Mouse (Mus musculus): Measurements from ENCODE around the gene Hbp1. TPM values are rescaled to one million over a fixed set of nuclear protein-coding genes. Genes with fewer than 3 reads are reported as not detected.
A peak's percentile ranks its signal among the peaks of the same experiment; 100 is the strongest.

Hbp1 gene
- polyA plus RNA-seq, 1 experiment from 2014 or later, result 58.8 TPM

DNA sequence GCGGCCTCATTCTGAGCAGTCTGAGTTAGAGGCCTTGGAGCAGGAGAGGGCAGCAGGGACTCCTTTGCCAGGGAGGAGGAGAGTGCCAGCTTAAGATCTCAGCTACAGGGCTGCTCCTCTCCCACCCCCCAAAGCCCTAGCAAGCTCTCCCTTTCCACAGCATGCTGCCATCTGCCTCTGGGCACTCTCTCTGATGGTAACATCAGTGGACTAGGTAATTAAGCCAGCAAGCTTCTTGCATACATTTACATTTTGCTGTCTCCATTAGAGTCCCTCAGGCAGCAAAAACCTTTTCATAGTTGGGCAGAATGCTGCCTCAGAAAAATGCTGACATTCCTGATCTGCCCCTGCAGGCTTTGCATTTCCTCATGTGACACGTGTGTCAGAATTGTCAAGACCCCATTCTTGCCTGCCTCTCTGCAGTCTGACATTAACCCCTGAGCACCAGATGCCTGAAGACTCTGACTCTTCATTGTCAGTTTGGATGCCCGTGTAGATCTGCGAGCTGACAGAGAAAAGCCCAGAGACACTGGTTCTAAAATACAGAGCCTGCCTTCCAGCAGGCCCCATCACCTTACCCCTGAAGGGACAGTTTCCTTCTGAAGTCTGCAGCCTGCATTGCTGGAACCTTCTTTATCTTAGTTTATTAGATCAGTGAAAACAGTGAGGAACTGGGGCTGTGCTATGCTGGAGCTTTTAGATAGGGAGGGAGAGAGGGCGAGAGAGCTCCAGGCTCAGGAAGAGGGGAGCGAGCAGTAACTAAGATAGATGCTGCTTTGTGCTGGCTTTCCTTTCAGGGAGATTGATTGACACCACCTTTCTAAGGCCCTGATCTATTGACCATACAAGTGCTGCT, 44.4 kb downstream of the Hbp1 start:
- 38% methylated on average over 6 of the region's 6 CpGs for WGBS (ENCODE audit: insufficient replicate concordance)
- ATAC-seq (ENCODE audit: low read depth), result peak; percentile 35; the same call in 1 of the 2 replicates
- H3K9ac ChIP-seq (ENCODE audit: low read depth, low read length), result no peak overlapping the region
- no peak overlapping the region for H3K27ac ChIP-seq (ENCODE audit: low read length)
- H3K9me3 ChIP-seq (replicated peaks; ENCODE audit: control insufficient read depth, low read length), result no peaks in the 10 kb centered on the region
- no peaks in the 10 kb centered on the region for H3K27me3 ChIP-seq (ENCODE audit: control insufficient read depth, insufficient read depth, low read depth, low read length)
- no peaks in the 10 kb centered on the region for H3K36me3 ChIP-seq (ENCODE audit: control insufficient read depth, insufficient read depth)
- no peak overlapping the region for H3K4me2 ChIP-seq (ENCODE audit: low read depth, low read length)
- peaks cover 3% of the 10 kb centered on the region; the same call in 1 of the 2 replicates for H3K4me1 ChIP-seq (ENCODE audit: control insufficient read depth, low read depth, low read length)
- no peak overlapping the region for H3K4me3 ChIP-seq (ENCODE audit: low read depth, low read length)

DNA sequence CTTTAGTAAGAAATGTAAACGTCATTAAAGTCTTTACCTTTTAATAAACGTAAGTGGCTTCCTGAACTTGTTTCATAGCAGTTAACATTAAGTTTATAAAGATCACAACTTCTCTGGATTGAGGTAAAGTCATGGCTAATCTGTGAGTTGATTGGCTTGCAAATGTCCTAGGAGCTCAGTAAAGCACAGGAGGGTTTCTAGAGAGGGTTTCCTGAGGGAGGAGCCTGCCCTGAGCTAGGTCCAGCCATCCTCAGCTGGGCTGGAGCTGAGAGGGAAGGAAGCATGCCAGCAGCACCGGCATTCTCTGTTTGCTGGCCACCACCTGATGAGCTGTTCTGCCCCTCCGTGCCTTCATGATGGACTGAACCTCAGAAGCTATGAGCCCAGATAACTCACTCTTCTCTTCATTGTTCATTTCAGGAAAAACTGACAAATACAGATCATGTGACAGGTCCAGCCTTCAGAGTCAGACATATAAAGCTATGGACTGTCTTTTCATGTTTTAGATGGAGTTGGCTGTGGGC, 49.9 kb downstream of the Hbp1 start:
- Histone ChIP-seq H3K9ac (ENCODE audit: low read depth, low read length) (no peak overlapping the region), H3K4me3 (ENCODE audit: low read depth, low read length) (no peak overlapping the region), H3K4me2 (ENCODE audit: low read depth, low read length) (no peak overlapping the region), H3K27ac (ENCODE audit: low read length) (no peak overlapping the region), H3K9me3 (replicated peaks; ENCODE audit: control insufficient read depth, low read length) (no peaks in the 10 kb centered on the region), H3K4me1 (ENCODE audit: control insufficient read depth, low read depth, low read length) (no peaks in the 10 kb centered on the region), H3K27me3 (ENCODE audit: control insufficient read depth, insufficient read depth, low read depth, low read length) (no peaks in the 10 kb centered on the region), H3K36me3 (ENCODE audit: control insufficient read depth, insufficient read depth) (no peaks in the 10 kb centered on the region)
- ATAC-seq (ENCODE audit: low read depth), result no peak
- 69% methylated on average over 4 of the region's 4 CpGs for WGBS (ENCODE audit: insufficient replicate concordance)

DNA sequence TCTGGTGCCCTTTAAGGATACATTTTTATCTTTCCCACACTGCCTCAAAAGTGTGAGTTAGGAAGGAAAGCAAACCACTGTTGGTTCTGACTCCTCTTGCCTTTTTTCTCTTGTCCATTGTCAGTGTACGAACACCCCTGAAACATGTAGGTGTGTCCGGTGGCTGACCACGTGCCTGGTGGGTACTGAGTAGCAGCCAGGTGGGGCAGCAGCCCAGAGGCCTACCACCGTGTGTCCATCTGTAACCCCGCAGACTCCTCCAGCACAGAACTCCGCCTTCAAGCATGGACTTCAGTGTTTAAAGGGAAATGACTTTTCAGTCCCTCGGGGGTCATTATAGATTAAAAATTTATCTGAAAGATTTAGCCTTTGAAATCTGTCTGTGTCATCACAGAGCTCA, 52.9 kb downstream of the Hbp1 start:
- WGBS (ENCODE audit: insufficient replicate concordance), result 74% methylated on average over 7 of the region's 7 CpGs
- no peak overlapping the region for H3K9ac ChIP-seq (ENCODE audit: low read depth, low read length)
- no peak for ATAC-seq (ENCODE audit: low read depth)
- no peaks in the 10 kb centered on the region for H3K9me3 ChIP-seq (replicated peaks; ENCODE audit: control insufficient read depth, low read length)
- H3K27ac ChIP-seq (ENCODE audit: low read length), result no peak overlapping the region
- H3K4me1 ChIP-seq (ENCODE audit: control insufficient read depth, low read depth, low read length), result no peaks in the 10 kb centered on the region
- H3K4me3 ChIP-seq (ENCODE audit: low read depth, low read length), result no peak overlapping the region
- no peak overlapping the region for H3K4me2 ChIP-seq (ENCODE audit: low read depth, low read length)
- H3K27me3 ChIP-seq (ENCODE audit: control insufficient read depth, insufficient read depth, low read depth, low read length), result no peaks in the 10 kb centered on the region
- no peaks in the 10 kb centered on the region for H3K36me3 ChIP-seq (ENCODE audit: control insufficient read depth, insufficient read depth)

DNA sequence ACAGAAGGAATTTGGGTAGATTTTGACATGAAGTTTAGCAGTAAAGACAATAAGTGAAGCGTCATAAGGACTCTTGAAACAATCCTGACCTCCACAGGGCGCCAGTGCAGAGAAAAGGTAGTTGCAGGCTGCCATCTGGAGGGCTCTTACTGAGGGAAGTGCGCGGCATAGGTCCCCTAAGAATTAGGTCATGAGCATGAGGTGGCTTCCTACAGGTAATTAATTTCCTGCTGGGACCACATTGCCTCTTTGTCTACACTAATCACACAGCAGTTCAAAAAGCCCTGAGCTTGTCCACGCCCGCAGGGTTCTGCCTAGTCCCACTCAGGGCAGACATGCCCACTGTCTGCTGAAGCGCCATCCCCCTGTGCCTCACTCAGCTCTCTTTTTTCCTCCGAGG, 53.3 kb downstream of the Hbp1 start:
- H3K27ac ChIP-seq (ENCODE audit: low read length), result no peak overlapping the region
- H3K36me3 ChIP-seq (ENCODE audit: control insufficient read depth, insufficient read depth), result no peaks in the 10 kb centered on the region
- no peak overlapping the region for H3K4me3 ChIP-seq (ENCODE audit: low read depth, low read length)
- no peak for ATAC-seq (ENCODE audit: low read depth)
- H3K4me2 ChIP-seq (ENCODE audit: low read depth, low read length), result no peak overlapping the region
- no peak overlapping the region for H3K9ac ChIP-seq (ENCODE audit: low read depth, low read length)
- no peaks in the 10 kb centered on the region for H3K9me3 ChIP-seq (replicated peaks; ENCODE audit: control insufficient read depth, low read length)
- no peaks in the 10 kb centered on the region for H3K4me1 ChIP-seq (ENCODE audit: control insufficient read depth, low read depth, low read length)
- WGBS (ENCODE audit: insufficient replicate concordance), result 79% methylated on average over 8 of the region's 8 CpGs
- no peaks in the 10 kb centered on the region for H3K27me3 ChIP-seq (ENCODE audit: control insufficient read depth, insufficient read depth, low read depth, low read length)

DNA sequence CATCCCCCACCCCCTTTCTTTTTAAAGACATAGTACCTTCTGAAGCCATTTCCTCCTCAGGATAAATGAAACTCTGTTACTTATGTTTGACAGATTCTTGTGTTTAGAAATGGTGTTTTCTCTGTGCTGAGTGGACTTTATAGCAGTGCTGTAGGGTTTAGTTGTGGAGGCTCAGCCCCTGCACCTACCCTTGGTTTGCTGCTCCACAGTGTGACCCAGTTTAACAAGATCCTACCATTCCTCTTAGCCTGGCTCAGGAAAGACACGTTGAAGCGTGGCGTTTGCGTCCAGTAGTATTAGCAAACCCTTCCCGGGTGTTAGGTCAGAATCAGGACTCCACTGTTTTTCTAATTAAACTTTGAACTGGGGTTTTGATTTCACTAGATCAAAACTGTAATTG, 54.0 kb downstream of the Hbp1 start:
- H3K4me2 ChIP-seq (ENCODE audit: low read depth, low read length), result no peak overlapping the region
- no peak for ATAC-seq (ENCODE audit: low read depth)
- WGBS (ENCODE audit: insufficient replicate concordance), result 68% methylated on average over 5 of the region's 5 CpGs

GRCm38 (mm10) chr12:31895888-31896287, 54.4 kb downstream of the Hbp1 start:
- Histone ChIP-seq H3K36me3 (ENCODE audit: control insufficient read depth, insufficient read depth) (no peaks in the 10 kb centered on the region), H3K27ac (ENCODE audit: low read length) (no peak overlapping the region), H3K4me2 (ENCODE audit: low read depth, low read length) (no peak overlapping the region), H3K9me3 (replicated peaks; ENCODE audit: control insufficient read depth, low read length) (no peaks in the 10 kb centered on the region), H3K4me3 (ENCODE audit: low read depth, low read length) (no peak overlapping the region), H3K9ac (ENCODE audit: low read depth, low read length) (no peak overlapping the region), H3K27me3 (ENCODE audit: control insufficient read depth, insufficient read depth, low read depth, low read length) (no peaks in the 10 kb centered on the region), H3K4me1 (ENCODE audit: control insufficient read depth, low read depth, low read length) (no peaks in the 10 kb centered on the region)
- ATAC-seq (ENCODE audit: low read depth), result no peak
- 69% methylated on average over 2 of the region's 2 CpGs for WGBS (ENCODE audit: insufficient replicate concordance)

More for the DNA sequence above, 54.0 kb downstream of the Hbp1 start:
- Histone ChIP-seq H3K4me1 (ENCODE audit: control insufficient read depth, low read depth, low read length) (no peaks in the 10 kb centered on the region), H3K9ac (ENCODE audit: low read depth, low read length) (no peak overlapping the region), H3K27ac (ENCODE audit: low read length) (no peak overlapping the region), H3K27me3 (ENCODE audit: control insufficient read depth, insufficient read depth, low read depth, low read length) (no peaks in the 10 kb centered on the region), H3K4me3 (ENCODE audit: low read depth, low read length) (no peak overlapping the region), H3K9me3 (replicated peaks; ENCODE audit: control insufficient read depth, low read length) (no peaks in the 10 kb centered on the region), H3K36me3 (ENCODE audit: control insufficient read depth, insufficient read depth) (no peaks in the 10 kb centered on the region)

DNA sequence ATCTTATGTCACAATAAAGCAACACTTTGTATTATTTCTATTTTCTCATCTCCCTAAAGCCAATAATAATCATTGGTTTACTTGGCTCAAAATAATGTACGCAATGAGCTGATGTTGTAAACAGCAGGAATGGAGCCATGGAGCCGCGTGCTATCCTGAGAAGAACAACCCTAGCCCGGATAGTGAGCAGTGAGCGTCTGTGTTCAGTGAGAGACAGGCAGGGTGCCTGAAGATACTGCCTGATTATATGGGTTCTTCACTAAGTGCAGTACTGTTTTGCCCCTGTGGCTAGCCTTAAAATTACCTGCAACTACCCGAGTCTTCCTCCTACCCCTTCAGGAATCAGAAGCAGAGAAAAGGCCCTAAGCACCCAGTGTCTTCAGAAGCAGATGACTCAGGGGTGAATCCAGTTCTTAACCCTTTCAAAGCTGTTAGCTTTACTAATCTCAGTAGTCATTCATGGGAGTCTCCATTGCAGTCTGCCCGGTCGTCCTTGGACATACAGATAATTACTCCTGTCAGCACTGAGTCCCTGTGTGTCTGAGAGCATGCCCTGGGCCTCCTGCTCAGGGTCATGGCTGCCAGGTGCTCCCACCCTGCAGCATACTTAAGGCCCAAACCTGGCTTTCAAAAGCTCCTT, 55.1 kb downstream of the Hbp1 start:
- Histone ChIP-seq H3K27ac (ENCODE audit: low read length) (no peak overlapping the region), H3K4me2 (ENCODE audit: low read depth, low read length) (no peak overlapping the region), H3K4me1 (ENCODE audit: control insufficient read depth, low read depth, low read length) (no peaks in the 10 kb centered on the region), H3K27me3 (ENCODE audit: control insufficient read depth, insufficient read depth, low read depth, low read length) (no peaks in the 10 kb centered on the region), H3K4me3 (ENCODE audit: low read depth, low read length) (no peak overlapping the region), H3K9me3 (replicated peaks; ENCODE audit: control insufficient read depth, low read length) (no peaks in the 10 kb centered on the region), H3K36me3 (ENCODE audit: control insufficient read depth, insufficient read depth) (no peaks in the 10 kb centered on the region), H3K9ac (ENCODE audit: low read depth, low read length) (no peak overlapping the region)
- 76% methylated on average over 8 of the region's 8 CpGs for WGBS (ENCODE audit: insufficient replicate concordance)
- ATAC-seq (ENCODE audit: low read depth), result no peak

DNA sequence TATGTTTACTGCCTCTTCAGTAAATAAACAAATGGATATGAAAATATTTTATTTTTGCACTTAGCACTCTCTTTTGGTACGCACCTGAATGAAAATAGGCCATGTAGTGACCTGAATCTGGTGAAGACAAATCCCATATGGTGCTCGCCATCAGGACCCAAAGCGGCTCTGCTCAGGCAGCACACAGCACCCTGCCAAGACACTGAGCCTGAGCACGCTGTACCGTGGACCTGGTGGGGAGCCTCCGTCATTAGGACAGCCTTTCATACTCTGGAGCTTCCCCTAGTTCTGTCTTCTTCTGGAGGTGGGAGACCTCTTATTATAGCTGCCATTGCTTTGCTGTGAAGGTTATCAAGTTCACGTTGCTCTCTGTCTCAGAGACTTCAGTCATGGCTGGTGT, 57.6 kb downstream of the Hbp1 start:
- Histone ChIP-seq H3K27ac (ENCODE audit: low read length) (no peak overlapping the region), H3K4me2 (ENCODE audit: low read depth, low read length) (no peak overlapping the region), H3K36me3 (ENCODE audit: control insufficient read depth, insufficient read depth) (no peaks in the 10 kb centered on the region), H3K4me3 (ENCODE audit: low read depth, low read length) (no peak overlapping the region), H3K4me1 (ENCODE audit: control insufficient read depth, low read depth, low read length) (no peaks in the 10 kb centered on the region), H3K9ac (ENCODE audit: low read depth, low read length) (no peak overlapping the region), H3K9me3 (replicated peaks; ENCODE audit: control insufficient read depth, low read length) (no peaks in the 10 kb centered on the region), H3K27me3 (ENCODE audit: control insufficient read depth, insufficient read depth, low read depth, low read length) (no peaks in the 10 kb centered on the region)
- 81% methylated on average over 7 of the region's 7 CpGs for WGBS (ENCODE audit: insufficient replicate concordance)
- no peak for ATAC-seq (ENCODE audit: low read depth)

DNA sequence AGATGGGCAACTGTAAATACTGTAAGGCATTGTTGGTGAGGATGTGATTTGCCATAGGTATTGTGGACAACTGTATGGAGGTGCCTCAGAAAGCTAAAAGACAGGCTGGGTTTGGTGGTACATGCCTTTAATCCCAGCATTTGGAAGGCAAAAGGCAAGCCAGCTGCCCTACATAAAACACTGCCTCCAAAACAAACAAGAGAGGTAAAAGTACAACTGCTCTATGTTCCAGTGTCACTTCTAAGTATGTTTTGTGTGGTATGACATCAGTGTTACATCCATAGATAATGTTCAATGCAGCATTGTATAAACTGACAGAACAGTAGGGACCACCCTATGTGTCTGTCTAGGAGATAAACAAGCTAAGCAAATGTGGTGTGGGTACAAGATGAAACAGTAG, 58.3 kb downstream of the Hbp1 start:
- H3K27me3 ChIP-seq (ENCODE audit: control insufficient read depth, insufficient read depth, low read depth, low read length), result no peaks in the 10 kb centered on the region
- no peak overlapping the region for H3K27ac ChIP-seq (ENCODE audit: low read length)
- no peaks in the 10 kb centered on the region for H3K36me3 ChIP-seq (ENCODE audit: control insufficient read depth, insufficient read depth)
- no peaks in the 10 kb centered on the region for H3K9me3 ChIP-seq (replicated peaks; ENCODE audit: control insufficient read depth, low read length)
- H3K4me1 ChIP-seq (ENCODE audit: control insufficient read depth, low read depth, low read length), result no peaks in the 10 kb centered on the region
- no peak overlapping the region for H3K4me3 ChIP-seq (ENCODE audit: low read depth, low read length)
- no peak for ATAC-seq (ENCODE audit: low read depth)
- no peak overlapping the region for H3K9ac ChIP-seq (ENCODE audit: low read depth, low read length)
- no peak overlapping the region for H3K4me2 ChIP-seq (ENCODE audit: low read depth, low read length)
